Mouse (Mus musculus) liver, adult 2 months (tissue): ENCODE measurements around the gene Aatf.

ENCODE experiments used
- CTCF ChIP-seq: fragments of 200-500 bp; IDR thresholded peaks from 2 replicates; pipeline ENCODE4 v1.5.1; 2011; ENCODE audit warnings: low read depth, low read length, control low read depth
- POLR2A ChIP-seq: fragments of 200-500 bp; IDR thresholded peaks from 2 replicates; pipeline ENCODE4 v1.6.1; 2011; ENCODE audit warnings: low read length, control low read depth; ENCODE audit not compliant: insufficient read depth; ENCODE audit errors: extremely low read depth

GRCm38 (mm10) chr11:84504296-84504695, 9.0 kb downstream of the Aatf start:
- TF ChIP-seq POLR2A (no peak), CTCF (0 out of 2 replicates have a peak, but pooled peaks have one; percentile 12)
